Mouse (Mus musculus) layer of hippocampus, adult 9-10 months (tissue): ENCODE data around the gene Gpt2.
A peak's percentile ranks its signal among the peaks of the same experiment; 100 is the strongest.

Experiments
- DNase-seq: peaks from one replicate; pipeline ENCODE4 v3.0.0; 2022; ENCODE audit warnings: low spot score

The Gpt2 gene

GRCm38 (mm10) chr8:85528959-85529358 is 36.6 kb downstream of the Gpt2 start:
- DNase-seq, result no peak

GRCm38 (mm10) chr8:85530717-85531116 is 38.3 kb downstream of the Gpt2 start:
- no peak for DNase-seq

GRCm38 (mm10) chr8:85531471-85531870 is 39.1 kb downstream of the Gpt2 start:
- no peak for DNase-seq

GRCm38 (mm10) chr8:85532843-85533242 is 40.5 kb downstream of the Gpt2 start:
- no peak for DNase-seq

GRCm38 (mm10) chr8:85533434-85533833 is 41.1 kb downstream of the Gpt2 start:
- DNase-seq, result no peak

GRCm38 (mm10) chr8:85534163-85534562 is 41.8 kb downstream of the Gpt2 start:
- DNase-seq, result no peak

- no peak for DNase-seq
These were observed 44.0 kb downstream of the Gpt2 start for GRCm38 (mm10) chr8:85536332-85536731.

- DNase-seq, result no peak
These were observed 59.6 kb downstream of the Gpt2 start for GRCm38 (mm10) chr8:85551934-85552333.

GRCm38 (mm10) chr8:85554391-85555180 is 62.2 kb downstream of the Gpt2 start:
- DNase-seq, result peak; percentile 30

GRCm38 (mm10) chr8:85555181-85556145 is 63.1 kb downstream of the Gpt2 start, which contains the start of gene Dnaja2:
Gene Dnaja2 (minus strand): TSS chr8:85555344.
- DNase-seq, result peak; percentile 55

- no peak for DNase-seq
These were observed 64.7 kb downstream of the Gpt2 start for GRCm38 (mm10) chr8:85556986-85557600.

- DNase-seq, result no peak
These were observed 65.2 kb downstream of the Gpt2 start for GRCm38 (mm10) chr8:85557601-85557986.

- DNase-seq, result no peak
These were observed 66.8 kb downstream of the Gpt2 start for GRCm38 (mm10) chr8:85559201-85559600.

GRCm38 (mm10) chr8:85559966-85560365 is 67.6 kb downstream of the Gpt2 start:
- DNase-seq, result no peak

GRCm38 (mm10) chr8:85563336-85563735 is 71.0 kb downstream of the Gpt2 start:
- DNase-seq, result no peak

GRCm38 (mm10) chr8:85565186-85565585 is 72.8 kb downstream of the Gpt2 start:
- no peak for DNase-seq

GRCm38 (mm10) chr8:85567801-85568200 is 75.4 kb downstream of the Gpt2 start:
- DNase-seq, result no peak

- DNase-seq, result no peak
These were observed 78.1 kb downstream of the Gpt2 start for GRCm38 (mm10) chr8:85570466-85570865.

GRCm38 (mm10) chr8:85573972-85574496 is 81.7 kb downstream of the Gpt2 start:
- DNase-seq, result no peak
